Mouse (Mus musculus): ENCODE results near the gene Rb1. TPM values are rescaled to one million over a fixed set of nuclear protein-coding genes. Genes with fewer than 3 reads are reported as not detected.

The Rb1 gene
- polyA plus RNA-seq, 2 experiments: 15.4 to 22.1 TPM

DNA sequence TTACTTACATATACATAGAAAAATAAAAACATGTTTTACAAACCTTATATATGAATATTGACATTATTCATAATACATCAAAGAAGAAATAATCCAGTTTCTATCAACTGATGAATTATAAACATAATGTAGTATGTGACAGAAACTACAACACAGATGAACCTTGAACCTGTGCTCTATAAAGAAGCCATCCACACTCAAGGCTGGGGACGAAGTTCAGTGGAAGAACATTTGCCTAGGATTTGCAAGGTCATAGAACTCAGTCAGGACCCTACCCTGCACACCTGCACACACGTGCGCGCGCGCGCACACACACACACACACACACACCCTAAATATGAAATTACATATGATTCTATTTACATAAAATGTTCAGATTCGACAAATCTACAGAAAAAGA, 115.4 kb downstream of the Rb1 start:
- Histone ChIP-seq H3K4me3 (ENCODE audit: insufficient read depth in 1 of 2, low read depth in 2 of 2, low read length in 2 of 2) (no peak overlapping the region), H3K4me2 (ENCODE audit: low read depth) (no peak overlapping the region), H3K4me1 (replicated peaks; ENCODE audit: control insufficient read depth in 2 of 2, insufficient read depth in 2 of 2, low read length in 1 of 2) (0 out of 4 replicates have a peak, but pooled peaks cover 0 to 2% of the 10 kb centered on the region in 2 experiments), H3K9me3 (ENCODE audit: control insufficient read depth, low read length) (no peaks in the 10 kb centered on the region), H3K9ac (replicated peaks) (no peak overlapping the region), H3K27ac (no peak overlapping the region), H3K27me3 (ENCODE audit: control insufficient read depth, insufficient read depth, low read length) (no peaks in the 10 kb centered on the region), H3K36me3 (replicated peaks; ENCODE audit: control insufficient read depth, insufficient read depth, low read depth) (peaks cover 22% of the 10 kb centered on the region)
- 88% methylated on average over 8 of the region's 8 CpGs for WGBS (ENCODE audit: insufficient replicate concordance)
- ATAC-seq (ENCODE audit: insufficient read depth): no peak
- DNase-seq (ENCODE audit: low read depth in 3 of 3, low spot score in 3 of 3): no peak
- no peak for TF ChIP-seq CTCF (IDR thresholded peaks at IDR 0.05; ENCODE audit: low read depth)
- TF ChIP-seq EP300 (IDR thresholded peaks at IDR 0.05; ENCODE audit: low read depth): no peak

DNA sequence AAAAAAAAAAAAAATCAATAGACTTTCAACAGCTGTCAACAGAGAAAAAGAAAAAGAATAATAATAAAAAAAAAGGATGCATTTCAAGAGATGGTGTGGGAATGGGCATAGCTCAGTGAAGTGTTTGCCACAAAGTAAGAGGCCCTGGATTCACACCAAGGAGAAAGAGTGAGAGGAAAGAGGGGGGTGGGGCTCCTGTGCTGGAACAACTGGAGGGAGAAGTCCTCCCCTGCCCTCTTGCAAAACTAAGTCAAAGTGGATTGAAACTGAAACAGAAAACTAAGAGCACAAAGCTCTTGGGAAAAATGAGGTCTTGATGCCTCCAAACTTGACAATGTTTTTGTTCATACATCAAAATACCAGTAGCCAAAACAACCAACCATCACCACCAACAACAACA, 116.4 kb downstream of the Rb1 start:
- ATAC-seq (ENCODE audit: insufficient read depth): no peak

DNA sequence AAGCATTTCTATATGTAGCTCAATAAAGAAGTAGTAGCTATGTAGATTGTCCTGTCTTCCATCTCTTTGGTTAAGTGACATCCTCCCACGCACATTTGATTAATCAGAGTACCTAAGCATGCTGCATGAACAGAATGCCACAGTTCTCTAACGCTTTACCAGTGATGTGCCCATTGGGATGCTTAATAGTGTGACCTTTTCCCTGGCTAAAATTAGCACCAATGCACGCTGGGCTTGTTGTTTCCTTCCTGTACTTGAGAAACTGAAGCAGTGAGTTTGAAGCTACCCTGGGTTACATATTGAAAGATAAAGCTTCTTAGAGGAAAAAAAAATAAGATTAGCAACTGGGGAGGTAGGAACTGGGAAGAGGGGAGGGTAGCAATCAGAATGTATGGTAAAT, 121.6 kb downstream of the Rb1 start:
- 56% methylated on average over 3 of the region's 3 CpGs for WGBS (ENCODE audit: insufficient replicate concordance)
- H3K9me3 ChIP-seq (ENCODE audit: control insufficient read depth, low read length): no peaks in the 10 kb centered on the region
- no peak overlapping the region for H3K4me2 ChIP-seq (ENCODE audit: low read depth)
- ATAC-seq (ENCODE audit: insufficient read depth) (no peak), DNase-seq (ENCODE audit: low read depth in 3 of 3, low spot score in 3 of 3) (no peak)
- no peaks in the 10 kb centered on the region for H3K27me3 ChIP-seq (ENCODE audit: control insufficient read depth, insufficient read depth, low read length)
- no peak overlapping the region for H3K9ac ChIP-seq (replicated peaks)
- peaks cover 19% of the 10 kb centered on the region; the same call in 1 of the 2 replicates for H3K36me3 ChIP-seq (replicated peaks; ENCODE audit: control insufficient read depth, insufficient read depth, low read depth)
- H3K27ac ChIP-seq: no peak overlapping the region
- H3K4me1 ChIP-seq (replicated peaks; ENCODE audit: control insufficient read depth in 2 of 2, insufficient read depth in 2 of 2, low read length in 1 of 2): no peaks in the 10 kb centered on the region
- H3K4me3 ChIP-seq (ENCODE audit: insufficient read depth in 1 of 2, low read depth in 2 of 2, low read length in 2 of 2): no peak overlapping the region
- TF ChIP-seq EP300 (IDR thresholded peaks at IDR 0.05; ENCODE audit: low read depth): no peak
- no peak for TF ChIP-seq CTCF (IDR thresholded peaks at IDR 0.05; ENCODE audit: low read depth)

More for the DNA sequence above, 116.4 kb downstream of the Rb1 start:
- no peak for DNase-seq (ENCODE audit: low read depth in 3 of 3, low spot score in 3 of 3)
- H3K36me3 ChIP-seq (replicated peaks; ENCODE audit: control insufficient read depth, insufficient read depth, low read depth): peaks cover 26% of the 10 kb centered on the region
- no peaks in the 10 kb centered on the region for H3K27me3 ChIP-seq (ENCODE audit: control insufficient read depth, insufficient read depth, low read length)
- H3K4me2 ChIP-seq (ENCODE audit: low read depth): no peak overlapping the region; the same call in 1 of the 2 replicates
- 0 out of 4 replicates have a peak, but pooled peaks cover 0 to 2% of the 10 kb centered on the region in 2 experiments for H3K4me1 ChIP-seq (replicated peaks; ENCODE audit: control insufficient read depth in 2 of 2, insufficient read depth in 2 of 2, low read length in 1 of 2)
- H3K9me3 ChIP-seq (ENCODE audit: control insufficient read depth, low read length): no peaks in the 10 kb centered on the region
- TF ChIP-seq CTCF (IDR thresholded peaks at IDR 0.05; ENCODE audit: low read depth): no peak
- TF ChIP-seq EP300 (IDR thresholded peaks at IDR 0.05; ENCODE audit: low read depth): no peak
- no peak overlapping the region for H3K9ac ChIP-seq (replicated peaks)
- H3K4me3 ChIP-seq (ENCODE audit: insufficient read depth in 1 of 2, low read depth in 2 of 2, low read length in 2 of 2): no peak overlapping the region
- H3K27ac ChIP-seq: no peak overlapping the region

DNA sequence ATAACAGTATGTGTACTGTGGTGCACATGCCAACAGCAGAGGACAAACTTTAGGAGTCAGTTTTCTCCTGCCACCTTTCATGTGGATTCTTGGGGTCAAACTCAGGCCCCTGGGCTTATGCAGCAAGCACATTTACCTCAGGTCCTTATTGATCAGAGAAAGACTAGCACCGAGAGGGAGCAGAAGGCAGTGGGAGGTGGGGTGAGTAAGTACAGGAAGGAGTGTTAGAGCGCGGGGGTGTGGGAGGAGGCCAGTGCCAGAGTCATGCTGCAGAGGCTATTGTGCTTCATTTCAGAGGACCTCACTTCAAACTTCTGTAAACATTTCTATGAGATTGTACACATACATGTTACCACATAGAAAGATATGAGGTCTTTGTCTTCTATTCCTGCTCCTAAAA, 124.2 kb downstream of the Rb1 start:
- TF ChIP-seq EP300 (IDR thresholded peaks at IDR 0.05; ENCODE audit: low read depth) (no peak), CTCF (IDR thresholded peaks at IDR 0.05; ENCODE audit: low read depth) (no peak)
- no peak overlapping the region for H3K4me3 ChIP-seq (ENCODE audit: insufficient read depth in 1 of 2, low read depth in 2 of 2, low read length in 2 of 2)
- 38% methylated on average over 3 of the region's 3 CpGs for WGBS (ENCODE audit: insufficient replicate concordance)

DNA sequence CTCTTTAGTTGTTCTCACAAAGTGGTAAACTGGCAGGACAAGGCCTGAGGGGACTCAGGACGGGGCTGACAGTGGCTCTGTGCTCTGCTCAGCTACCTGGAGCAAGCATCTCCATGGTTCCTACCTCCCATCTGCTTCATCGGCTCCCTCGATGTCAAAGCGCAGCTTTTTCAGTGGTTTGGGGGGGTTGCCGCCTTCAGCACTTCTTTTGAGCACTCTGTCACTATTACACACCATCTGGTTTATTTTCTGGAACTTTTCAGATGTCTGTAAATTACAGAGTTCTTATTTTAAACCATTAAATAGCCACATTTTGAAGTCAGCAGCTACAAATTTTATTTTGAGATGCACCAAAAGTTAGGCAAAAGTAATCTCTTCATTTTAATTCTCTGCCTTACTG, 126.6 kb downstream of the Rb1 start:
- Histone ChIP-seq H3K36me3 (replicated peaks; ENCODE audit: control insufficient read depth, insufficient read depth, low read depth) (peaks cover 34% of the 10 kb centered on the region), H3K27me3 (ENCODE audit: control insufficient read depth, insufficient read depth, low read length) (no peaks in the 10 kb centered on the region), H3K9me3 (ENCODE audit: control insufficient read depth, low read length) (no peaks in the 10 kb centered on the region), H3K4me3 (ENCODE audit: insufficient read depth in 1 of 2, low read depth in 2 of 2, low read length in 2 of 2) (no peak overlapping the region), H3K9ac (replicated peaks) (no peak overlapping the region), H3K27ac (no peak overlapping the region), H3K4me1 (replicated peaks; ENCODE audit: control insufficient read depth in 2 of 2, insufficient read depth in 2 of 2, low read length in 1 of 2) (no peaks in the 10 kb centered on the region), H3K4me2 (ENCODE audit: low read depth) (no peak overlapping the region)
- TF ChIP-seq CTCF (IDR thresholded peaks at IDR 0.05; ENCODE audit: low read depth) (no peak), EP300 (IDR thresholded peaks at IDR 0.05; ENCODE audit: low read depth) (no peak)
- DNase-seq (ENCODE audit: low read depth in 3 of 3, low spot score in 3 of 3) (no peak), ATAC-seq (ENCODE audit: insufficient read depth) (no peak)
- 86% methylated on average over 5 of the region's 5 CpGs for WGBS (ENCODE audit: insufficient replicate concordance)

More for the DNA sequence above, 124.2 kb downstream of the Rb1 start:
- H3K36me3 ChIP-seq (replicated peaks; ENCODE audit: control insufficient read depth, insufficient read depth, low read depth): peaks cover 42% of the 10 kb centered on the region
- no peak overlapping the region for H3K4me2 ChIP-seq (ENCODE audit: low read depth)
- DNase-seq (ENCODE audit: low read depth in 3 of 3, low spot score in 3 of 3): no peak
- H3K27ac ChIP-seq: no peak overlapping the region
- H3K4me1 ChIP-seq (replicated peaks; ENCODE audit: control insufficient read depth in 2 of 2, insufficient read depth in 2 of 2, low read length in 1 of 2): no peaks in the 10 kb centered on the region
- H3K9me3 ChIP-seq (ENCODE audit: control insufficient read depth, low read length): no peaks in the 10 kb centered on the region
- H3K9ac ChIP-seq (replicated peaks): no peak overlapping the region
- no peak for ATAC-seq (ENCODE audit: insufficient read depth)
- no peaks in the 10 kb centered on the region for H3K27me3 ChIP-seq (ENCODE audit: control insufficient read depth, insufficient read depth, low read length)
